ENCODE assay signal across 8 mouse cellular contexts in genomic region chr1:181728707-181729106, GRCm38 (mm10).
DNase-seq lines count a peak whose midpoint lies in the region; ATAC-seq and TF ChIP-seq lines count a peak whose summit lies in the region.

No protein-coding gene starts in this region.

- H3K9ac ChIP-seq in hindbrain, embryonic 14.5 days = no peak overlapping the region
- no peak overlapping the region for H3K9ac ChIP-seq in hindbrain, embryonic 12.5 days
- H3K9ac ChIP-seq in ES-E14 (ENCODE audit: insufficient read depth, low read depth, low read length, poor library complexity, severe bottlenecking) = no peak overlapping the region
- H3K9ac ChIP-seq in liver, embryonic 11.5 days (ENCODE audit: low read depth, low read length) = no peak overlapping the region

- no peaks in the 10 kb centered on the region for H3K27me3 ChIP-seq in hindbrain, embryonic 14.5 days (ENCODE audit: control insufficient read depth, insufficient read depth, low read length)
- H3K27me3 ChIP-seq in hindbrain, embryonic 12.5 days = no peaks in the 10 kb centered on the region
- no peaks in the 10 kb centered on the region for H3K27me3 ChIP-seq in liver, embryonic 11.5 days (replicated peaks; ENCODE audit: control insufficient read depth, insufficient read depth, low read length)

- no peaks in the 10 kb centered on the region for H3K9me3 ChIP-seq in hindbrain, embryonic 14.5 days (ENCODE audit: control insufficient read depth, low read length)
- H3K9me3 ChIP-seq in hindbrain, embryonic 12.5 days (replicated peaks) = no peaks in the 10 kb centered on the region
- H3K9me3 ChIP-seq in ES-E14 (ENCODE audit: control insufficient read depth, insufficient read depth, low read depth, low read length) = no peaks in the 10 kb centered on the region
- no peaks in the 10 kb centered on the region for H3K9me3 ChIP-seq in liver, embryonic 11.5 days (ENCODE audit: control insufficient read depth, low read length)

- WGBS in hindbrain, embryonic 14.5 days = 58% methylated on average over 5 of the region's 5 CpGs
- 66% methylated on average over 5 of the region's 5 CpGs for WGBS in hindbrain, embryonic 12.5 days
- WGBS in liver, embryonic 11.5 days = 51% methylated on average over 5 of the region's 5 CpGs

- no peaks in the 10 kb centered on the region for H3K36me3 ChIP-seq in hindbrain, embryonic 14.5 days (replicated peaks; ENCODE audit: control insufficient read depth, insufficient read depth)
- no peaks in the 10 kb centered on the region for H3K36me3 ChIP-seq in hindbrain, embryonic 12.5 days
- H3K36me3 ChIP-seq in ES-E14 (ENCODE audit: control insufficient read depth, insufficient read depth, low read length, poor library complexity, severe bottlenecking) = no peaks in the 10 kb centered on the region
- no peaks in the 10 kb centered on the region for H3K36me3 ChIP-seq in liver, embryonic 11.5 days (ENCODE audit: control insufficient read depth, insufficient read depth, low read length)

- no peak overlapping the region for H3K4me3 ChIP-seq in hindbrain, embryonic 14.5 days (replicated peaks; ENCODE audit: low read length)
- H3K4me3 ChIP-seq in hindbrain, embryonic 12.5 days = no peak overlapping the region
- no peak overlapping the region for H3K4me3 ChIP-seq in ES-E14 (ENCODE audit: insufficient read depth in 1 of 2, low read depth in 1 of 2, low read length in 2 of 2, poor library complexity in 1 of 2, severe bottlenecking in 1 of 2)
- no peak overlapping the region for H3K4me3 ChIP-seq in liver, embryonic 11.5 days (ENCODE audit: low read depth, low read length)

- no peaks in the 10 kb centered on the region for H3K4me1 ChIP-seq in hindbrain, embryonic 14.5 days (replicated peaks; ENCODE audit: control insufficient read depth, insufficient read depth, low read length)
- H3K4me1 ChIP-seq in hindbrain, embryonic 12.5 days = no peaks in the 10 kb centered on the region
- no peaks in the 10 kb centered on the region for H3K4me1 ChIP-seq in ES-E14 (ENCODE audit: control insufficient read depth in 2 of 2, insufficient read depth in 2 of 2, low read length in 2 of 2, poor library complexity in 1 of 2)
- no peaks in the 10 kb centered on the region for H3K4me1 ChIP-seq in liver, embryonic 11.5 days (replicated peaks; ENCODE audit: control insufficient read depth, insufficient read depth, low read length)

- no peak overlapping the region for H3K27ac ChIP-seq in hindbrain, embryonic 14.5 days
- H3K27ac ChIP-seq in hindbrain, embryonic 12.5 days = no peak overlapping the region
- no peak overlapping the region for H3K27ac ChIP-seq in ES-E14 (ENCODE audit: insufficient read depth, low read depth, low read length, poor library complexity, severe bottlenecking)
- no peak overlapping the region for H3K27ac ChIP-seq in liver, embryonic 11.5 days (ENCODE audit: low read depth, low read length)

- in situ Hi-C loops in ES-E14 (cut with MboI; ENCODE audit: low sequenced_read_pairs in 2 of 2, unreplicated experiment in 2 of 2) = loop anchor here in 1 of 2 experiments (5.0 to 10.0 kb wide), 2 partner anchors 154 to 416 kb away; no protein-coding TSS in a partner anchor

- DNase-seq in hindbrain, embryonic 14.5 days (ENCODE audit: low spot score) = peak; percentile 47
- DNase-seq in 416B (ENCODE audit: low read depth) (peak; percentile 62), ES-E14 (ENCODE audit: low read depth, low spot score) (no peak)
- DNase-seq in frontal cortex, postnatal 25 days (ENCODE audit: low spot score in 2 of 2) = peak; percentile 5 to 10
- DNase-seq in liver, embryonic 11.5 days (ENCODE audit: low spot score) = peak; percentile 27
- peak; percentile 61 for DNase-seq in thymus, postnatal 14 days
- DNase-seq in cerebellum, adult 11 months = no peak

- no peak for ATAC-seq in hindbrain, embryonic 14.5 days (ENCODE audit: low FRiP score)
- ATAC-seq in hindbrain, embryonic 12.5 days (ENCODE audit: low FRiP score) = no peak
- ATAC-seq in liver, embryonic 11.5 days (replicated peaks; ENCODE audit: low FRiP score) = no peak

- H3K4me2 ChIP-seq in hindbrain, embryonic 14.5 days (replicated peaks) = no peak overlapping the region
- no peak overlapping the region for H3K4me2 ChIP-seq in hindbrain, embryonic 12.5 days (replicated peaks)
- no peak overlapping the region for H3K4me2 ChIP-seq in liver, embryonic 11.5 days

TF ChIP-seq in ES-E14, 5 proteins besides CTCF, POLR2A, EP300 and RAD21:
- TF ChIP-seq ZC3H11A (IDR thresholded peaks at IDR 0.05; ENCODE audit: borderline replicate concordance, low read depth, low read length) (peak; percentile 66; the same call in 1 of the 2 replicates), ZNF384 (IDR thresholded peaks at IDR 0.05; ENCODE audit: low read depth, low read length) (no peak)

Comparison
In these comparisons a context has a peak if more than half of its experiments do, and no peak if none do; other contexts are left out.
1. DNase-seq: peak in hindbrain, embryonic 14.5 days (single experiment), 416B (single experiment), frontal cortex, postnatal 25 days (2 of 2), liver, embryonic 11.5 days (single experiment) and thymus, postnatal 14 days (single experiment); none in ES-E14 (single experiment) and cerebellum, adult 11 months (single experiment).